Mouse (Mus musculus) left cerebral cortex, adult 8-10 months (tissue): ENCODE measurements around the gene Sdc3. TPM values are rescaled to one million over a fixed set of nuclear protein-coding genes. Genes with fewer than 3 reads are reported as not detected.

Experiments used
- DNase-seq, 2 experiments: peaks; one replicate each; pipeline ENCODE4 v3.0.0; 2022; ENCODE audit warnings: low spot score in 2 of 2
- total RNA-seq, 4 experiments: library from RNA; stranded (reverse); gene quantifications; 2 replicates each; pipeline ENCODE4 v1.2.4; 2022

Sdc3 gene
- total RNA-seq, 4 experiments from 2014 or later = 137 to 168 (median 159) TPM

GRCm38 (mm10) chr4:130874601-130875000, 82.3 kb downstream of the Sdc3 start:
- DNase-seq = no peak

Other genes with a start within 250 kb of the Sdc3 start
- 10 to 100 TPM; 37.8 to 40.9 (median 39.0) TPM for gene Nkain1, start 218.4 kb upstream of the Sdc3 start, total RNA-seq
- 100 to 1,000 TPM; 101 to 116 (median 106) TPM for gene Pum1, start 129.2 kb upstream of the Sdc3 start, total RNA-seq
- 100 to 1,000 TPM in 2 of 4 experiments, 10 to 100 TPM in 2; 37.3 to 127 (median 71.2) TPM for gene Laptm5, start 120.6 kb downstream of the Sdc3 start, total RNA-seq
- under 1 TPM; 0.48 to 0.86 (median 0.70) TPM for gene Matn1, start 151.8 kb downstream of the Sdc3 start, total RNA-seq